Mouse (Mus musculus) kidney, postnatal 4 days (tissue): Measurements from ENCODE around the gene Nhp2.
A peak's percentile ranks its signal among the peaks of the same experiment; 100 is the strongest.
"Not testable (repeated sequence)": the region's sequence is repeated elsewhere in the genome, so short reads cannot be mapped to it uniquely, and the experiment has no call there.

Experiments used
- DNase-seq, 2 experiments: peaks; one replicate each; pipeline ENCODE4 v3.0.0; 2021; ENCODE audit warnings: mixed read lengths in 2 of 2

Gene Nhp2

DNA sequence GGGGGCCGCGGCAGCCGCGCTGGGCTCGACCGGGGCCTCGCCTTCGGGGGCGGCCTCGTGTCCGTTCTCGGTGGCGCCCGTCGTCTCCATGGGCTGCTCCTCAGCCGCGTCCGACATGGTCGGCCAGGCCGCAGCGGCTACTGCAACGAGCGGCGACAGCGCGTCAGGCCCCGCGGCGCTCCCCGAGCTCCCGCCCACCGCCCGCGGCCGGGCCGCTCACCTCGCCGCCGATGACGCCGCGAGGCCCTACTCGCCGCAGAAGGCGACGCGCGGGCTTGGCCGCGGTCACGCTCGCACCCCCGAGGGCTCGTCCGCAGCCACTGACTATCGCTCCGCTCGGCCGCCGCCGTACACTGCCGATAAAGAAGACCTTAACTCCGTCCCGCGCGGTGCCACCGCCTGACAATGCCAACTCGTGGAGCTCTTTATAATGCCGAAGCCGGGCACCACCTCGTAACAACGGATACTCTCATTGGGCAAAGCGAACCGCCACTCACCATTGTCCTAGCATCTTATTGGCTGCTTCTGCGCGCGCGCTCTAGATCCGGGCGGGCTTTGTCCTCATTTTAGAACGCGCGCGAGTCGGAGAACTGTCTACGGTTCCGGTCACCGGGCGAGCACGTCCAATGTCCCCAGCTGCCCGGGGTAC is 13.0 kb upstream of the Nhp2 start, which contains the start of gene Hnrnpab:
Gene Hnrnpab (minus strand): TSS at position 401 of the 649 bp plus-strand sequence.
- peak; percentile 95 to 97 for DNase-seq

DNA sequence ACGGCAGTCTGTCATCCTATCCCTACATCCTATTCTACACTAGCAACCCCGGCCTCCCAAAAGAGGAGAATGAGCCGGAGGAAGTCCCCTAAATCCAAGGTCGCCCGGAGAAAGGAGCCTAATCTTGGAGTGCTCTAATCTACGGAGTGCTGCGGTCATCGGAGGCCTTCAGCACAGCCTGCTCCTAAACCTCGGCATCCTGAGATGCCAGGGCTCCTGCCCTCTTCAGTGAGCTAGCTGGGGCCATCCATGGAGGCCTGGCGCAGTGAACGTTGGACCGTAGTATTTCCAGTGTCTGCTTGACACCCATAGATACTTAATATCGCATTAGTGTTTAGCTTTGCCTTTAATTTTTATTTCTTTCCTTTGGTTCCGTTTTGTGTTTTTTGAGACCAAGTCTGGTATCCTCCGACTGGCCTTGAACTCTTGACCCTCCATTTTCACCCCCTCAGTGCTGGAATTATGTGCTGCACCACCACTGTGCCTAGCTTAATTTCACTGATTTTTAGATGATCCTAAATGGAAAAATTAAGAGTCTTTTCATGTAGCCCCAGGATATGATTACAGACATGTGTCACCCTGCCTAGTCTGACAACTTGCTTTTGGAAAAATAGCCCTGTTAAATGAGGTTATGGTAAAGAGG is 12.3 kb upstream of the Nhp2 start:
- DNase-seq, result no peak

DNA sequence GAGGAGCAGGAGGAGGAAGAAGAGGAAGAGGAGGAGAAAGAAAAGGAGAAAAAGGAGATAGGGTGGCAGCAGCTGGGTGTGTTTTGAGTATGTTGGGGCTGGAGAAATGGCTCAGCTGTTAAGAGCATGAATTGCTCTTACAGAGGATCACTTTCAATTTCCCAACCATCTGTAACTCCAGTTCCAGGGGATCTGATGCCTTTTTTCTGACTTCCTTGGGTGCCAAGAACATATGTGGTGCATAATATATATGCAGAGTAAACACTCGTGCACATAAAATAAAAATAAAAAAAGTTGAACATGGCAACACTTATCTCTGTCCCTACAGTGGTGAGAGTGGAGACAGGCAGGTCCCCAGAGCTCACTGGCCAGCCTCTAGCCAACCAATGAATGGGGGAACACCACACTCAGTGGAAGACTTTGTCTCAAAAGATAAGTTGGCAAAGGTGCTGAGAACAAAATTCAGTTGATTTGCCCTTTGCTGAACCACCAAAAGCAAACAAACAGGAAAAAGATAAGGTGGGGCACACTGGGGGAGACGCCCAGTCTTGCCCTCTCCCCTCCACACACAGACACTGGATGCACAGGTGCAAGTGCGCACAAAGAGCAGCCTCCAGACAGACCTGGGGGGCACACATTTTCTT is 10.1 kb upstream of the Nhp2 start:
- DNase-seq, result no peak

DNA sequence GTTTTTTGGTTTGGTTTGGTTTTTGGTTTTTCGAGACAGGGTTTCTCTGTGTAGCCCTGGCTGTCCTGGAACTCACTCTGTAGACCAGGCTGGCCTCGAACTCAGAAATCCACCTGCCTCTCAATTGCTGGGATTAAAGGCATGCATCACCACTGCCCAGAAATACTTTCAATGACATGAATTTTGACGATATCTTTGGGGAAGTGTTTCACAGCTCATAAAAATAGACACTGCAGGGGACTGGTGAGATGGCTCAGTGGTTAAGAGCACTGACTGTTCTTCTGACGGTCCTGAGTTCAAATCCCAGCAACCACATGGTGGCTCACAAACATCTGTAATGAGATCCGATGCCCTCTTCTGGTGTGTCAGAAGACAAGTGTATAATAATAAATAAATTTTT is 9.6 kb upstream of the Nhp2 start:
- not testable (repeated sequence) for DNase-seq

DNA sequence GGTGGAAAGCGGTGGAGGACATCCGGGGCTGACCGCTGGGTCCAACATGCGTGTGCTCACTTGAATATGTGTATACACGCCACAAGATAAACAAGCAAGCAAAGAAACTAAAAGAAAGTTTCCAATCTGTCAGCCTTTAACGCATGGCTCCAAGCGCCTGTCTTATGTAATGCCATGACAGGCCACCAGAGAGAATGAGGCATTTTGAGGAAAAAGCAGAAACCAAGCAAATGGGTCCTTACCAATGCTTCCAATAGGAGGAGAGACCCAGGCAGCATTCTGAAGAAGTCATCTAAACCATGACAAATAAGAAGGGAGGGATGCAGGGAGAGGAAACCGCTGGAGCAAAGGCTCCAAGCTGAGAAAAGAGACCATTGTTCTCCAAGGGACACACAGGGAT is 5.3 kb upstream of the Nhp2 start:
- DNase-seq, result no peak

DNA sequence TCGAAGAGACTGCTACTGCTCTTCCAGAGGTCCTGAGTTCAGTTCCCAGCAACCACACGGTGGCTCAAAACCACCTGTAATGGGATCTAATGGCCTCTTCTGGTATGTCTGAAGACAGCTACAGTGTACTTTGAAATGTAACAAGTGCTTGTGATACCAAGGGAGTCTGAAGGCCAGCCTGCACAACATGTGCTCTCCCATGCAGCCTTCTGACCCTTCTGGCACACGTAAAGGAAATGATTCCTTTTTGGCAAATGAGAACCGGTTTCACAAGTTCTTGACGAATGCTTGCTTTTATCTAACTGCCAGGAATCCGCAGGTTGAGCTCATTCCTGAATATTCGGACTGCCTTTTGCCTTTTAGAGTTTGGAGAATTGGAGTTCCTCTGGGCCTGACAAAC is 4.4 kb upstream of the Nhp2 start:
- DNase-seq, result no peak

DNA sequence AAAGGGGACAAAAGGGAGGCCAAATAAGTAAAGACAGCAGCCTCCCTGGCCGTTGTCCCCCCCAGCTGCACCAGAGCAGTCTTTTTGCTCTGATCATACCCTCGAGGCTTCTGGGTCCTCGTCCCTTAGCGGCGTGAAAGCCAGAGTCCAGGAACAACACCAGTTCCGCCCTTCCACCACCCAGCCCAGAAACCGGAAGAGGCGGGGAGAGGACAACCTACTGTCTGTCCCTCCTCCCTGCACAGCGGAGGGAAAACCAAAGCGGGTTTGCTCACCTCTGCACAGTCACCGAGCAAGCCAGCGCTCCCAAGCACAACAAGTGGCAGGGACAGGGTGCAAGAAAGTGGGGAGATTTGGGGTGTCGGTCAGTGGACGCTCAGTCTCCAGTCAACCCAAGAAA is 3.9 kb upstream of the Nhp2 start:
- peak; percentile 78 to 85 for DNase-seq

DNA sequence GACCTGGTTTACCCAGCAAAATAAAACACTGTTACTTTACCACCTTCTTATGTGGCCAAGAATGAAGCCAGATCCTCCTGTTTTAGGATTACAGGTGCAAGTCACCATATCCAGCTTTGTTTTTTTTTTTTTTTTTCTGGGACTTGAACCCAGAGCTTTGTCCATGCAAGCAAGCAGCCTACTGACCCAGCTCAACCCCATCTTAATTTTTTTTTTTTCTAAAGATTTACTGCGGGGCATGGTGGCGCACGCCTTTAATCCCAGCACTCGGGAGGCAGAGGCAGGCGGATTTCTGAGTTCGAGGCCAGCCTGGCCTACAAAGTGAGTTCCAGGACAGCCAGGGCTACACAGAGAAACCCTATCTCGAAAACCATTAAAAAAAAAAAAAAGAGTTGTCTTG is 3.4 kb upstream of the Nhp2 start:
- DNase-seq, result not testable (repeated sequence)

DNA sequence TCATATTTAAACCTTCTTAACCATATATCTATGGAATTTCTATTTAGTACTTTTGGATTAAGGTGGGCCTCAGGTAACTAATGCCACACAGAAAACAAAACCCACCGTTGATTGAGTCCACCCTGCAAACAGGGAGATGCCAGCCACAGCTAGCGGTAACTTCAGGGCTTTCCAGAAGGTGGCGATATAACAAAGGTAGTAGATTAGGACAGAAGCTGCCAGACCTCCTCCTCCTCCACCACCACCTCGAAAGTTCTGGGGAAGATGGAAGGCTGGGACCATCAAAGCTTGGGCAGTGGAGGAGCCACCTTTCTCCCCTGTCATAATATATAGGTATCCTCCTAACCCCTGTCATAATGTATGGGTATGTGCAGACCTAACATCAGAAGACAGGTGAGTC is 1.8 kb upstream of the Nhp2 start:
- peak; percentile 74 to 82 for DNase-seq

DNA sequence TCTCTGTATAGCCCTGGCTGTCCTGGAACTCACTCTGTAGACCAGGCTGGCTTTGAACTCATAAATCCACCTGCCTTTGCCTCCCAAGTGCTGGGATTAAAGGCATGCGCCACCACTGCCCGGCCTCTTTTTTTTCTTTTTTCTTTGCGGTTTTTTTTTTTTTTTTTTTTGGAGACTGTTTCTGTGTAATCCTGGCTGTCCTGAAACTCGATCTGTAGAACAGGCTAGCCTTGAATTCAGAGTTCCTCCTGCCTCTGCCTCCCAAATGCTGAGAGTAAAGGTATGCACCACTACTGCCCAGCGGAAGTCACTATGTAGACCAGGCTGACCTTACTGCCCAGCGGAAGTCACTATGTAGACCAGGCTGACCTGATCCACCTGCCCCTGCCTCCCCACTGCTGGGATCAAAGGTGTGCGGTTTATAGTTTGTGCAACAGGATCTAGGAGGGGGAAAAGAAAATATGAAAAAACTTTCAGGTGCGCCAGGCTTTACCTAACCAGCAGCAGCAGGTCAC is 584 bp upstream of the Nhp2 start:
- DNase-seq, result no peak

DNA sequence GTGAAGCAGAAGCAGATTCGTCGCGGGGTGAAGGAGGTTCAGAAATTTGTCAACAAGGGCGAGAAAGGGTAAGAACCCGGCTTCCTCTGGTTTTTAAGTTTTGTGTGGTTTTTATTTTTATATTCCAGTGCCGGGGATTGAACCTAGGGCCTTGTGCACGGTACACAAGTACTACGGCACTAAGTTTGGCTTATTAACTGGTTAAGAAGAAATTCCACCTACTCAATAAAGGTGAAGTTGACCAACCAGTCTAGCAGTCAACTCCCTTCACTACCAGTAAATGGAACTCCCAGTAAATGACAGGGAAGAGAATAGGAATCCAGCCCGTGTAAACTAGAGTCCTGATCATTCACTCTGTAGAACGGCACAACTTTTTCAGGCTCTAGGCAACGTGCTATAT is 549 bp downstream of the Nhp2 start:
- DNase-seq, result no peak

DNA sequence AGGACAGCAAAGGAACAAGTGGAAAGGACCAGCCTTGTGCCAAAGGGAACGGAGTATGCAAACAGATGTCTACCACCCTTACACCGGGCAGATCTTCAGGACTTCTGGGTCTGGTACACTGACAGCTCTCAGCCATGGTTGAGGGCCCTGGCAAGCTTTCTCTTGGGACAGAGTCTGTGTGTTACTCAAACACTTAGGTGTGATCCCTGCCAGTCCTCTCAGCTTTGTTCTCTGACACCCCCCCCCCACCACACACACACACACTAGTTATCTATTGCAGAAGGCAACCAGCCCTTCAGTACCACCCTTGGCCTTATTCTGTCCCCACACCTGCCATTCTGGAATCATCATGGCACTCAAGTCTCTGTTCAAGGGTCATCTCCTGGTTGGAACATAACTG is 2.2 kb downstream of the Nhp2 start:
- no peak for DNase-seq

DNA sequence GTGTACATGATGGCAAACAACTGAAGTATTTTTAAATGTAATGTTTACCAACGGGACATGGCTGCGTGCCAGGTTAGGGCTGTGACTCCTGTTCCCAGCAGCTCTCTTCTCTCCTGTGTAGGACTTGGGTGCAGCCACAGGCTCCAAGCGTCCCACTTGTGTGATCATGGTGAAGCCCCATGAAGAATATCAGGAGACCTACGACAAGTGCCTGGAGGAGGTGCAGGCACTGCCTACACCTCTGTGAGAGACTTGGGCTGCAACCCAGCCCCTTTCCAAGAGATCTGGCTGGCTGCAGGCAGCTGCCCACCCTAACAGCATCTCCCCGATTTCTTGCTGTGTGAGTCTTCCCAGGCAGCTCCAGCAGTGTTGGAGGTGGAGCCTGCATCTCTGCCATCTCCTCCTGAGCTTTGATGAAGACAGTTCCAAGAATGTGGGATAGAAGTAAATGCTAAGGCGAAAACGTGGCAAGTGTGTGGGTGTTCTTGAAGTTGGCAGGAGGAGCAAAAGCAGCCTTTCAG is 3.5 kb downstream of the Nhp2 start:
- no peak for DNase-seq

DNA sequence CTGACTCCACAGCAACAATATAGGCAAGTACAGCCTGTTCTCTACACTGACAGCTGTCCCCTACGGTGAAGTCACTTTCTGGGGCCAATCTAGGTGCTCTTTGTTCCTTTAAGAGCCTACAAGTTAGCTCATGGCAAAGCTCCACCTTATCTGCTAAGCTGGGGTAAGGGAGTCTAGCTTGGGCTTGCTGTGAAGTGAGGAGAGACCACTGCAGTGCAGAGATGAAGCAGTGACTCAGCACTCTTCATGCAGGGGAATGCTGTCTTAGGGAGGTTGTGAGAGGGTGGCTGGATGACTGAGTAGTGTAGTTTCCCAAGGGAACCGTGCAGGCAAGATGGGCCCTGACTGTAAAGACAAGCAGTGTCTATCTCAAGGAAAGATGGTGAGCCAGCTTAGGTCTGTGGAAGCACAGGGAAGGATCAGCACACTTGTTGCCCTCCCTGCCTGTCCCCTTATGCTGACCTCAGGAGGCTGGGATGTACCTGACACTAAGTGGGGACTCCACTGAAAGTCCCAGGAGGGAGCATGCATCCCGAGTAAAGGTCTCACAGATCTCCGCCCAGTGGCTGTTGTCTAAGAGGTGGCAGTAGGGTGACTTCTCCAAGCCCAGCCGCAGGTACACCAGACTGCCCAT is 5.8 kb downstream of the Nhp2 start:
- no peak for DNase-seq

DNA sequence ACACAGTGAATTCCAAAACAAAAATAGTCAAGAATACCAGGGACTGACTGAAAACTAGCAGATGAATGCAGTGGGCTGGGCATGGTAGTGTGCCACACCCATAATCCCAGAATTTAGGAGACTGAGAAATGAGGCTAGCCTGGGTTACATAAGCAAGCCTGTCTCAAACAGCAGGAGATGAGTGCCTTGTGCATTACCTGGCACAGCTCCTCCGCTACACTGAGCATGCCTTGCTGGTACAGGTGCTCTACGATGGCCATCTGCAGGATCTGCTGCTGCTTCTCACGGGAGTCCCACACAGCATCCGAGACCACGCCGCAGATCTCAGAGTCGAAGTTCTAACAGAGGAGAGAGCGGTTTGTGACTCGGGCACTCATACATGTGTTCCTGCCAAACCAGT is 7.9 kb downstream of the Nhp2 start:
- DNase-seq, result no peak

DNA sequence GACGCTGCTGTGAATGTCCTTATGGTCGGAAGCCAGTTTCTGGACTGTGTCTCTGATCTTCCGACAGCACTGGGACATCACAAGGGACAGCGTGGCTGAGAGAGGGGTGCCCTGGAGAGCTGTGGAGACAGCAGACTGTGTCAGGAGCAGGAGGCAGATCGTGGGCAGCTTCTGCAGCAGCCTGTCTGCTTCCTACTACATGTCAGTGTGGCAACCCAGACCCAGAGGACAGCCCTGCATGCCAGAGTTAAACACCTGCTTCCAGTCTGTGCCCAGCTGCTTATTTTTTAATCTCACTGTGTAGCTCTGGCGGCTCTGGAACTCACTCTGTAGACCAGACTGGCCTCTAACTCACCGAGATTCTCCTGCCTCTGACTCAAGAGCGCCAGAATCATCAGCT is 8.4 kb downstream of the Nhp2 start:
- no peak for DNase-seq

DNA sequence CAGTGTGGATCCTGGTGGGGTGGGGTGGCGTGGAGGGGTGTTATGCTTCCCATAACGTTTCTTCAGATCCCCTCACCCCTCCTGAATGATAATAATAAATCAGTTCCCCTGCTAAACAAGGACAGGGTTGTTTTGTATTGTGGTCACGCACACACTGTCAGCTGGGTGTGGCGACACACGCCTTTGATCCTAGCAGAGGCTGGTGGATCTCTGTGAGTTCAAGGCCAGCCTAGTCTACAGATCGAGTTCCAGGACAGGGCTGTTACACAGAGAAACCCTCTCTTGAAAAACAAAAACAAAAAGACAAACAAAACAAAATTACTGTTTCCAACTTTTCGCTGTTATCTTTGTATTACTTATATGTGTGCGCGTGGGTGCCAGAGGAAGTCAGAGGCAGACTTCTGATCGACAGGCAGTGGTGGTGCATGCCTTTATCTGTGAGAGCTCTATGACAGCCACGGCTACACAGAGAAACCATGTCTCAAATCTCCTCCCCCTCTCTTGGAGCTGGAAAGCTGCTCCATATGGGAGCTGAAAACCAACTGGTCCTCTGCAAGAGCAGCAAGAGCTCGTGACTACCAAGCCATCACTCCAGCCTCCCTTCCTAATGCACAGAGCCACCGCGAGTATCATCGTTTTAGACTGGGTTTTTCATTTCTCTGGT is 10.2 kb downstream of the Nhp2 start:
- no peak for DNase-seq

DNA sequence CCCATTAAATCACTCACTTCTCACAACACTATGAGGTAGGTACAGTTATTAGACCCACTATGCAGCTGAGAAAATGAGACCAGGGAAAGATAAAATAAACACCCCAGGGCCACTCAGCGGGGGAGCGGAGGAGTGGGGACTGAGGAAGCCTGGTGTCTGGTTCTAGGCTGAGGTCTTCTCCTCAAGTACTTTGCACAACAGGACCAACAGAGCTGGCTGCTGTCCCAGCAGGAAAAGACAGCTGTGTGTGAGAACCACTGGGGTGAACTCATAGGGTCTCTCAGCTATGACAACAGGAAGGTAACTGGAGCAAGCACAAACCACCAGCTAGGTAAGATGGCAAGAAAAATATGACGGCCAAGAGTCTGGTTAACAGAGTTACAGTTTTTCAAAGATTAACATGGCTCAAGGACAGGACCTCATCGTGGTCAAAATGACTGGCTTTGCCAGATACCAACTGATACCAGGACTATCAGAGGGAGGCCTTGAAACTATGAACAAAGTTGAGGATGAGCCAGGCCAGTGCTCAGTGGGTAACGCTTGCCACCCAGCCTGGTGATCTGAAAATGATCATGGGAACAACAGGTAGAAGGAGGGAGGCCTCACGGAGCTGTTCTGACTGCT is 12.7 kb downstream of the Nhp2 start:
- peak; percentile 21 to 45 for DNase-seq

DNA sequence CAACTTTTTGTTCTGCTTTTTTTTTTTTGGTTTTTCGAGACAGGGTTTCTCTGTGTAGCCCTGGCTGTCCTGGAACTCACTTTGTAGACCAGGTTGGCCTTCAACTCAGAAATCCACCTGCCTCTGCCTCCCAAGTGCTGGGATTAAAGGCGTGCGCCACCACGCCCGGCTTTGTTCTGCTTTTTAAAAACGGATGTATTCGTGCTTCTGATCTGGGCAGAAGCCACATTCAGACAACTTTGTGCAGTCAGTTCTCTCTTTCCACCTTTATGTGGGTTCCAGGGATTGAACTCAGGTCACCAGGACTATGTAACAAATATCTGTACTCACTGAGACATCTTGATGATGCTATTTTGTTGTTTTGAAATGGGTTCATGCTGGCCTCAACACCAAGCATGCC is 13.7 kb downstream of the Nhp2 start:
- not testable (repeated sequence) for DNase-seq

DNA sequence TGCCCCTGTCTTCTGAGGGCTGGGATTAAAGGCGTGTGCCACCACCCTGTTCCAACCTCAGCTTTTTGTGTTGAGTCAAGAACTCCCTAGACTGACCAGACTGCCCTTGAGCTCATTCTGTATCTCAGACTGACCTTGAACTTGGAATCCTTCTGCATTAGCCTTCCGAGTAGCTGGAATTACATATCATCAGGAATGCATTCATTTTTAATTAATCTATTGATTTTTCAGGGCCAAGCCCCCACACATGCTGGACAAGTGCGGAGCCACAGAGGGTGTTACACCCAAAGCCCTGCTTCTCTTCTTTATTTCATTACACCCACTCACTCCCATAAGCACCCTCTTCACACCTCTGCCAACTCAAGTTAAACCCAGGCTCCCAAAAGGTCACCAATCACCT is 14.2 kb downstream of the Nhp2 start:
- no peak for DNase-seq

DNA sequence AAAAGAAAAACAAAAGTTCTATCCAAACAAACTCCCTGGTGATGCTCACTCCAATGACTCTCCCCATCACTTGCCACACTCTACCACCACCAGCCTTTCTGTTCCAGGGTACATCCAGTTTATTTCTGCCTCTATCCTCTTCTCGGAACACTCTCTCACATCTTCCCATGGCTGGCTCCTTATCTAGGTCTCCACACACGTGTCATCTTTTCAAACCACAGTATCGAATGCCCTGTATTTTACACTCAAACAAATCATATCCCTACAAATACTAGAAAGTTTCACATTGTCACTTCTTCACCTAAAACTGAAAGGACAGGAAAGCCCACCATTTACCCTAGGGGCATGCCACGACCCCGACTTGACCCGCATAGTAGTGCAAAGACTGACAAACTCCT is 15.6 kb downstream of the Nhp2 start:
- DNase-seq, result no peak
